ENCODE assay signal across 15 mouse cellular contexts in the genomic region with DNA sequence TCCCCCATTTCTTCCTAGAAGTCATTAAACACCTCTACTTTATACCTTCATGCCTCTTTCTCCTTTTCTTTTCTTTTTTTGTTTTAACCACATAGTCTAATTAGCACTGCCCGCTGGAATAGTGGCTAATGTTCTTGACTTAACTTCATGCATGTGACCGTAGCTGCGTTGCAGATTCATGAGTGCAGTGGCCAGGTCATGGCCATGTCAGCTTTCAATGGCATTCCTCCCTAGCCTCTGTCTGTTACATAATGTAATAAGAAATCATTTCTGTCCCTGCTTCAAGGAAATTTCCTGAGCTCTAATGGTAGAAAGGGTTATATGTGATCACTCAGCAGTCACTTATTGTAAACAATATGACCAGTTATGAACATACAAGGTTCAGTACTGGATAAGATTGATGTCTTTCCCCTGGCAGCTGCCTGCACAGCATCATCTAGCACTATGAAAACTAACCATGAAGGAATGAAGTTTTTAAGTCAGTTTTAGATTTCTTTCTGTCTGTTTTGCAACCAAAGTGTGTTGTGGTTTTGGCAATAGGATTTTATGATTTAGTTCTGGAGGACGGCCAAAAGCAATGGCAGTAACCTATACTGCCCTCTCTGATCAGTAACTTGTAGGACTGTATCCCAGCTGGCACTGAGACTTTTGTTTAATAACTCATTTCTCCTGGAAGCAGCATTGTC.
DNase-seq lines count a peak whose midpoint lies in the region; ATAC-seq and TF ChIP-seq lines count a peak whose summit lies in the region.
"Had no signal": no experiment of that assay in that cellular context is flagged by ENCODE, and none has a peak within 500 bp of the region (broad histone marks: within the 10 kb centered on the region; RNA-seq: fewer than 3 reads in every experiment).

No protein-coding gene starts in this region.

- H3ac ChIP-seq in myocyte (ENCODE audit: control insufficient read depth, insufficient read length): no peak overlapping the region

- H3K9me3 ChIP-seq in kidney, embryonic 15.5 days (replicated peaks): no peaks in the 10 kb centered on the region
- H3K9me3 ChIP-seq: forebrain, embryonic 12.5 days; midbrain, embryonic 12.5 days had no signal

- 41% methylated on average over 4 of the region's 4 CpGs for WGBS in kidney, embryonic 15.5 days

- peak overlapping the region; percentile 38; the same call in 1 of the 2 replicates for H3K27ac ChIP-seq in gastrocnemius, adult 2 months
- peak overlapping the region; percentile 72 for H3K27ac ChIP-seq in kidney, embryonic 15.5 days
- H3K27ac ChIP-seq: forebrain, embryonic 12.5 days; midbrain, embryonic 12.5 days had no signal

- H3K4me3 ChIP-seq in gastrocnemius, adult 2 months: no peak overlapping the region
- no peak overlapping the region for H3K4me3 ChIP-seq in kidney, embryonic 15.5 days (replicated peaks)
- no peak overlapping the region for H3K4me3 ChIP-seq in myocyte
- H3K4me3 ChIP-seq: forebrain, embryonic 12.5 days; midbrain, embryonic 12.5 days had no signal

- peaks cover 49% of the 10 kb centered on the region for H3K4me1 ChIP-seq in kidney, embryonic 15.5 days

- no peaks in the 10 kb centered on the region for H3K36me3 ChIP-seq in kidney, embryonic 15.5 days
- H3K36me3 ChIP-seq in myocyte (ENCODE audit: control insufficient read depth, insufficient read depth): no peaks in the 10 kb centered on the region
- H3K36me3 ChIP-seq: forebrain, embryonic 12.5 days; midbrain, embryonic 12.5 days had no signal

- DNase-seq in gastrocnemius, adult 2 months: no peak
- no peak for DNase-seq in gastrocnemius, postnatal 10 days
- DNase-seq in kidney, adult 11 months: no peak
- DNase-seq in adrenal gland, postnatal 25 days: peak; percentile 32
- DNase-seq in cerebellum, postnatal 25 days: no peak
- DNase-seq in thymus, postnatal 4 days: no peak
- DNase-seq: embryo, embryonic 11 days; lung, postnatal 14 days; retina, postnatal 1 day had no signal

- H3K9ac ChIP-seq in kidney, embryonic 15.5 days: no peak overlapping the region
- H3K9ac ChIP-seq: forebrain, embryonic 12.5 days; midbrain, embryonic 12.5 days had no signal

- intact Hi-C loops in gastrocnemius, adult 2 months (cut with DNase I): no loop called here

- peaks cover 99% of the 10 kb centered on the region for H3K79me2 ChIP-seq in myocyte (ENCODE audit: control insufficient read depth, insufficient read depth)

- ATAC-seq in kidney, embryonic 15.5 days (replicated peaks; ENCODE audit: low FRiP score): no peak
- ATAC-seq: activated CD4-positive, CD25-positive, alpha-beta regulatory T cell, adult 4 months; hindbrain, embryonic 16.5 days had no signal

- no peaks in the 10 kb centered on the region for H3K27me3 ChIP-seq in kidney, embryonic 15.5 days
- no peaks in the 10 kb centered on the region for H3K27me3 ChIP-seq in myocyte (ENCODE audit: control insufficient read depth, insufficient read depth, insufficient read length)
- H3K27me3 ChIP-seq: forebrain, embryonic 12.5 days; midbrain, embryonic 12.5 days had no signal

- no peak for TF ChIP-seq POLR2A in myocyte (IDR thresholded peaks at IDR 0.05; ENCODE audit: insufficient read length, low read depth)

- no peak for TF ChIP-seq CTCF in gastrocnemius, adult 2 months (IDR thresholded peaks at IDR 0.05)

- no peak overlapping the region for H3K4me2 ChIP-seq in kidney, embryonic 15.5 days
- H3K4me2 ChIP-seq in myocyte (ENCODE audit: low read depth): peak overlapping the region; percentile 31
- H3K4me2 ChIP-seq: forebrain, embryonic 12.5 days; midbrain, embryonic 12.5 days had no signal

TF ChIP-seq in myocyte, 11 proteins besides CTCF, POLR2A, EP300 and RAD21:
- TF ChIP-seq SRF (IDR thresholded peaks at IDR 0.05; ENCODE audit: control insufficient read depth, insufficient read length, low read depth) (no peak), CEBPB (IDR thresholded peaks at IDR 0.05; ENCODE audit: insufficient read depth, poor library complexity, severe bottlenecking) (peak; percentile 82), USF1 (IDR thresholded peaks at IDR 0.05; ENCODE audit: low read depth) (no peak), REST (IDR thresholded peaks at IDR 0.05; ENCODE audit: insufficient read depth, insufficient read length) (no peak), MYOG (IDR thresholded peaks at IDR 0.05; ENCODE audit: control insufficient read depth in 1 of 3, insufficient read depth in 1 of 3, insufficient read length in 2 of 3, low read depth in 2 of 3) (no peak), MAX (IDR thresholded peaks at IDR 0.05; ENCODE audit: low read depth) (no peak), MYOD1 (IDR thresholded peaks at IDR 0.05; ENCODE audit: control insufficient read depth in 1 of 3, insufficient read length in 2 of 3, low read depth in 2 of 3) (peak in 1 of 3 experiments; percentile 25), E2F4 (IDR thresholded peaks at IDR 0.05; ENCODE audit: insufficient read depth) (no peak), POLR2AphosphoS2 (IDR thresholded peaks at IDR 0.05; ENCODE audit: insufficient read length, low read depth) (no peak)
